Mouse (Mus musculus) embryonic fibroblast, embryonic 13.5 days (primary cell): Measurements from ENCODE around the gene Kdm5a. TPM values are rescaled to one million over a fixed set of nuclear protein-coding genes. Genes with fewer than 3 reads are reported as not detected.
A peak's percentile ranks its signal among the peaks of the same experiment; 100 is the strongest.

ENCODE experiments used
- H3K27ac ChIP-seq: 2 replicates; pipeline ENCODE4 v1.5.1; 2012; ENCODE audit warnings: low read length, control low read depth, inconsistent platforms; ENCODE audit not compliant: insufficient read depth
- H3K4me1 ChIP-seq: 2 replicates; pipeline ENCODE4 v1.6.1; 2011; ENCODE audit warnings: low read length; ENCODE audit not compliant: control insufficient read depth, insufficient read depth
- H3K4me3 ChIP-seq: 2 replicates; pipeline ENCODE4 v1.5.1; 2011; ENCODE audit warnings: mild to moderate bottlenecking, control low read depth, low read length; ENCODE audit not compliant: insufficient read depth
- CTCF ChIP-seq: IDR thresholded peaks from 2 replicates; pipeline ENCODE4 v1.5.1; 2011; ENCODE audit warnings: mild to moderate bottlenecking, control low read depth, low read length, moderate library complexity, borderline replicate concordance; ENCODE audit not compliant: insufficient read depth
- POLR2A ChIP-seq: IDR thresholded peaks from 2 replicates; pipeline ENCODE4 v1.6.1; 2011; ENCODE audit warnings: low read depth, mild to moderate bottlenecking, control low read depth, low read length, moderate library complexity
- polyA plus RNA-seq: library from polyadenylated mRNA; stranded (reverse); fragments of >200 nt; gene quantifications from 2 replicates; pipeline ENCODE4 v1.2.4, GENCODE M21; 2011; ENCODE audit warnings: low read depth; ENCODE audit not compliant: missing spikeins, insufficient read length

Gene Kdm5a
- polyA plus RNA-seq, 1 experiment, result 45.3 TPM

GRCm38 (mm10) chr6:120356951-120357945 is 6.7 kb upstream of the Kdm5a start:
- H3K4me3 ChIP-seq, result peak overlapping the region; percentile 71
- TF ChIP-seq POLR2A (peak; percentile 70; the same call in 1 of the 2 replicates), CTCF (no peak)
- H3K4me1 ChIP-seq, result no peaks in the 10 kb centered on the region
- peak overlapping the region; percentile 68 for H3K27ac ChIP-seq

DNA sequence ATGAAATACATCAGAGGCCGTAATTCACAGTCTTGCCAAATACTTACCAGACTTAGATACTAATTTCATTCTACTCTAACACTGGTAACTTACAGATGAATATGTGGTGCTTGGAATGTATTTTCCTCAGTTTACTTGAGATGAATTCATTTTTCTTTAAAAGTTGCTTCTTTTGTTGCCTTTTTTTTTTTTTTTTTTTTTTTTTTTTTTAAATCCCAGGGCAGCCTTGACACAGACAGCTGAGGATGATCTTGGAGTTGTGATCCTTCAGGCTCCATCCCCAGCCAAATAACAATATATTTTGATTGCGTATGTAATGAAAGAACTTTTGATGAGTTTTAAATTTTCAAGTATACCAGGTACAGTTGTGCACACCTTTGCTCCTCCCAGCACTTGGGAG is 1.8 kb upstream of the Kdm5a start:
- Histone ChIP-seq H3K4me1 (peaks cover 7% of the 10 kb centered on the region; the same call in 1 of the 2 replicates), H3K27ac (no peak overlapping the region), H3K4me3 (no peak overlapping the region)
- TF ChIP-seq POLR2A (no peak), CTCF (no peak)

- Histone ChIP-seq H3K4me1 (peaks cover 7% of the 10 kb centered on the region; the same call in 1 of the 2 replicates), H3K4me3 (peak overlapping the region; percentile 85), H3K27ac (peak overlapping the region; percentile 98)
- TF ChIP-seq CTCF, result no peak
- TF ChIP-seq POLR2A, result no peak; the same call in 1 of the 2 replicates
These were observed 893 bp upstream of the Kdm5a start for GRCm38 (mm10) chr6:120362774-120363687.

DNA sequence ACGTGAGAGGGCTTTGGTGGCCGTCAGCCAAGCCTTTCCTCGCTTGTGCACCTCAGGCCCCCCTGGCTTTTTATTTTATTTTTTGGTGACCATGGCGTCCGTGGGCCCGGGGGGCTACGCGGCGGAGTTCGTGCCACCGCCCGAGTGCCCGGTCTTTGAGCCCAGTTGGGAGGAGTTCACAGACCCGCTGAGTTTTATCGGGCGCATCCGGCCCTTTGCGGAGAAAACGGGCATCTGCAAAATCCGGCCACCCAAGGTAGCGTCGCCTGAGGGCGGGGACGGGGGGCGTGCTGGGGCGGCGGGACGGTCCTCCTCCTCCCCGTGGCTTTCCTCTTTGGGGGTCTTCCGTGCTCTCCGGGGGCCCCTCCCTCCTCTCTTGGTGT is 590 bp downstream of the Kdm5a start:
- Histone ChIP-seq H3K4me3 (peak overlapping the region; percentile 85), H3K27ac (peak overlapping the region; percentile 49; the same call in 1 of the 2 replicates), H3K4me1 (peaks cover 7% of the 10 kb centered on the region; the same call in 1 of the 2 replicates)
- no peak for TF ChIP-seq POLR2A

DNA sequence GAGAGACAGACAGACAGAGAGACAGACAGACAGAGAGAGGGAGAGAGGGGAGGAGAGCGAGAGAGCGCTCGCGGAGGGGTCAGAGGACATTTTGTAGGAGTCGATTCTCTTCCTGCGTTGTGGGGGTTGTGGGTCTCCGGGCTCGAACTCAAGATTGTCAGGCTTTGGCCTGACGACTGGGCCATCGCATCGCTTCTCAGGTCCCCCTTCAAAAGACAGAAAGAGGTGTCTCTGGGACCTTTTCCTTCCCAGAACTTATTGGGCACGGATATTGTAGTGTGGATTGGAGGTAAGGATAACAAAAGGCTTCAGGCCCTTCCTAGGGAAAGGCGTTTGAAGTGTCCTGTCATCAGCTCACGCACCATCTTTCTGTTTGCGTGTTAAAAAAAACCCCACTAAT is 1.1 kb downstream of the Kdm5a start:
- TF ChIP-seq POLR2A (no peak), CTCF (no peak)
- Histone ChIP-seq H3K4me1 (peaks cover 7% of the 10 kb centered on the region; the same call in 1 of the 2 replicates), H3K4me3 (peak overlapping the region; percentile 85), H3K27ac (no peak overlapping the region)

GRCm38 (mm10) chr6:120376736-120377135 is 12.8 kb downstream of the Kdm5a start:
- H3K4me3 ChIP-seq, result no peak overlapping the region
- no peaks in the 10 kb centered on the region for H3K4me1 ChIP-seq
- no peak for TF ChIP-seq CTCF
- no peak for TF ChIP-seq POLR2A
- H3K27ac ChIP-seq, result no peak overlapping the region

DNA sequence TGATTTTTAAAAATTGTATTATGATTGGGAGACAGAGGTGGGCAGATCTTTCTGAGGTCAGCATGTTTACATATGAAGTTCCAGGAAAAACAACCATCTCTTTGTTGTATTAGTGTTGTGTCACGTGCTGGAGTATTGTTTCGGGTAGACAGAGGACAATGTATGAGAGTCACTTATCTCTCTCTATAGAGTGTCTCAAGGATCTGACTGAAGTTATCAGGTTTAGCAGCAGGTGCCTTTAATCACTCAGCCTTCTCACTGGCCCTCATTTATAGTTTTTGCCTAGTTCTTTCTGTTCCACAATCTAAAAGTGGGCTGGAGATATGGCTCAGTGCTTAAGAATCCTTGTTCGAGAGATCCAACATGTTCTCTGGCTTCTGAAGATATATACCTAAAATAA is 26.1 kb downstream of the Kdm5a start:
- H3K4me3 ChIP-seq, result no peak overlapping the region
- no peak for TF ChIP-seq CTCF
- TF ChIP-seq POLR2A, result no peak
- no peak overlapping the region for H3K27ac ChIP-seq
- no peaks in the 10 kb centered on the region for H3K4me1 ChIP-seq

- TF ChIP-seq CTCF, result no peak
- no peak for TF ChIP-seq POLR2A
- no peak overlapping the region for H3K27ac ChIP-seq
- H3K4me1 ChIP-seq, result no peaks in the 10 kb centered on the region
- H3K4me3 ChIP-seq, result no peak overlapping the region
These were observed 28.9 kb downstream of the Kdm5a start for GRCm38 (mm10) chr6:120392811-120393210.

DNA sequence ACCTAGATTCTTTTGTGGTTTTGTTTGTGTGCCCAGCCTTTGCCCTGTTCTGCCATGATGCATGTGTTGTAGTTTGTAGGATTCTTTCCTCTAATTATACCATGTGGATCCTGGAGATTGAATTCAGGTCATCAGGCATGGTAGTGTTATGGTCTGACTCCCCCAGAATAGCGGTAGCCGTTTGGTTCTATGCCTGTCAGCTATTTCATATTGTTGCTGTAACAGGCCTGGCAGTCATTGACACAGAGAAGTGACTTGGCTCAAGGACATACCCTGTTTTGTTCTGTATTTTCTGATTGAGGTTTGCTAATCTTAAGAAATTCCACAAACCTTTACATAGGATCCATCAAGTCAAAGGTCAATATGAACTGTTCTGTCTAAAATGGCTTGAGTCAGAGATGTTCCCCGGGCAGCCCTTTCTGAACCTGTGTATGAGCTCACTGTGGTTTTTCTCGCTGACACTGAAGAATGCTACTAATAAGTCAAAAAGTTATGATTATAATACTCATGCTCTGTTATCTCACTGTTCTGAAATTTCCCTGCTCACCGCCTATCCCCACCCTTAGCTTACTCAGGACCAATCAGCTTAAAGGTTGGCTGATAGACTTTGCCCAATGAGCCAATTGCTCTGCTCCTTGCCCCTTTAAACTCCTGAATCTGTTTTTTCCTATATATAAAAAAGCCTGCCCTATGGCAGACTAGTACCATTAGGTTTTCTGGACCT is 31.9 kb downstream of the Kdm5a start:
- Histone ChIP-seq H3K27ac (no peak overlapping the region; the same call in 1 of the 2 replicates), H3K4me1 (no peaks in the 10 kb centered on the region), H3K4me3 (no peak overlapping the region)
- TF ChIP-seq POLR2A (no peak), CTCF (no peak)
